Mouse (Mus musculus) heart, postnatal 0 days (tissue): Measurements from ENCODE around the gene Zfyve27. TPM values are rescaled to one million over a fixed set of nuclear protein-coding genes. Genes with fewer than 3 reads are reported as not detected.

Experiments used
- ATAC-seq: fragments of 200-750 bp; cut with Nextera tagmentation; 2 replicates; pipeline ENCODE4 v1.8.0; 2017; ENCODE audit warnings: low read depth, moderate number of reproducible peaks, moderate library complexity; ENCODE audit not compliant: insufficient read depth
- DNase-seq: peaks from one replicate; pipeline ENCODE4 v3.0.0-alpha.2; 2016; ENCODE audit warnings: low spot score
- H3K27ac ChIP-seq: fragments of 300-500 bp; sonication (generic); 2 replicates; pipeline ENCODE4 v1.5.1; 2014; ENCODE audit warnings: low read depth, mild to moderate bottlenecking
- H3K27me3 ChIP-seq: fragments of 300-500 bp; sonication (generic); 2 replicates; pipeline ENCODE4 v1.6.1; 2014; ENCODE audit warnings: low read length, mixed read lengths; ENCODE audit not compliant: control insufficient read depth, insufficient read depth
- H3K36me3 ChIP-seq: fragments of 300-500 bp; sonication (generic); replicated peaks from 2 replicates; pipeline ENCODE4 v1.6.1; 2014; ENCODE audit warnings: low read length, mixed read lengths; ENCODE audit not compliant: control insufficient read depth, insufficient read depth
- H3K4me1 ChIP-seq: fragments of 300-500 bp; sonication (generic); 2 replicates; pipeline ENCODE4 v1.6.1; 2014; ENCODE audit warnings: antibody characterized with exemption; ENCODE audit not compliant: control insufficient read depth, insufficient read depth
- H3K4me2 ChIP-seq: fragments of 300-500 bp; sonication (generic); 2 replicates; pipeline ENCODE4 v1.6.1; 2014; ENCODE audit warnings: low read depth, mild to moderate bottlenecking, low read length, moderate library complexity
- H3K4me3 ChIP-seq: fragments of 300-500 bp; sonication (generic); 2 replicates; pipeline ENCODE4 v1.5.1; 2014; ENCODE audit warnings: low read depth, low read length
- H3K9ac ChIP-seq: fragments of 300-500 bp; sonication (generic); replicated peaks from 2 replicates; pipeline ENCODE4 v1.6.1; 2014; ENCODE audit warnings: low read depth, low read length, mixed read lengths
- H3K9me3 ChIP-seq: fragments of 300-500 bp; sonication (generic); replicated peaks from 2 replicates; pipeline ENCODE4 v1.6.1; 2016; ENCODE audit warnings: low read length; ENCODE audit not compliant: control insufficient read depth
- CTCF ChIP-seq: IDR thresholded peaks from 2 replicates; pipeline ENCODE4 v1.5.1; 2016; ENCODE audit warnings: antibody characterized with exemption, control low read depth, low read depth
- EP300 ChIP-seq: IDR thresholded peaks from 2 replicates; pipeline ENCODE4 v1.6.1; 2016; ENCODE audit warnings: antibody characterized with exemption, low read depth
- WGBS: fragments of 180-500 bp; shearing (Covaris S2); extraction: QIAGEN DNeasy Blood & Tissue Kit; methylation state at CpG from one replicate; pipeline ENCODE4 v1.1.7; 2014; 5-methylcytosine and 5-hydroxymethylcytosine counted together
- polyA plus RNA-seq: library from polyadenylated mRNA; unstranded; fragments of >200 nt; fragmentation: Nextera tagmentation; extraction: Ambion mirVana; gene quantifications from 2 replicates; pipeline ENCODE4 v1.2.1, GENCODE M21; 2015
- total RNA-seq: library from RNA; depleted of rRNA; stranded (reverse); fragments of >200 nt; gene quantifications from 2 replicates; pipeline ENCODE4 v1.2.3, GENCODE M21; 2014; ENCODE audit warnings: low replicate concordance

Zfyve27 gene
- total and polyA plus RNA-seq, 2 experiments from 2014 or later: 18.3 to 27.2 TPM

GRCm38 (mm10) chr19:42144067-42144466 is 19.7 kb upstream of the Zfyve27 start:
- Histone ChIP-seq H3K9me3 (no peaks in the 10 kb centered on the region), H3K27ac (peak overlapping the region; percentile 49), H3K9ac (no peak overlapping the region), H3K4me2 (no peak overlapping the region), H3K4me3 (no peak overlapping the region), H3K36me3 (no peaks in the 10 kb centered on the region), H3K4me1 (peaks cover 5% of the 10 kb centered on the region), H3K27me3 (no peaks in the 10 kb centered on the region)
- 19% methylated on average over 6 of the region's 6 CpGs for WGBS
- peak; percentile 81 for DNase-seq
- TF ChIP-seq CTCF (no peak), EP300 (no peak)
- no peak; the same call in 1 of the 2 replicates for ATAC-seq

GRCm38 (mm10) chr19:42144541-42145167 is 19.1 kb upstream of the Zfyve27 start:
- Histone ChIP-seq H3K4me2 (no peak overlapping the region), H3K36me3 (no peaks in the 10 kb centered on the region), H3K4me1 (peaks cover 11% of the 10 kb centered on the region), H3K9ac (no peak overlapping the region), H3K27me3 (no peaks in the 10 kb centered on the region), H3K4me3 (no peak overlapping the region), H3K9me3 (no peaks in the 10 kb centered on the region), H3K27ac (peak overlapping the region; percentile 49; the same call in 1 of the 2 replicates)
- WGBS: 27% methylated on average over 8 of the region's 8 CpGs
- ATAC-seq (no peak), DNase-seq (peak; percentile 85)
- TF ChIP-seq EP300 (peak; percentile 39; the same call in 1 of the 2 replicates), CTCF (peak; percentile 68)

GRCm38 (mm10) chr19:42145210-42145609 is 18.5 kb upstream of the Zfyve27 start:
- 0 out of 2 replicates have a peak overlapping the region, but pooled peaks have one; percentile 30 for H3K27ac ChIP-seq
- WGBS: 46% methylated on average over 4 of the region's 4 CpGs

GRCm38 (mm10) chr19:42145731-42146130 is 18.0 kb upstream of the Zfyve27 start:
- Histone ChIP-seq H3K9ac (no peak overlapping the region), H3K27ac (no peak overlapping the region), H3K9me3 (no peaks in the 10 kb centered on the region), H3K36me3 (no peaks in the 10 kb centered on the region), H3K27me3 (no peaks in the 10 kb centered on the region), H3K4me3 (no peak overlapping the region), H3K4me2 (no peak overlapping the region), H3K4me1 (peaks cover 21% of the 10 kb centered on the region)
- no peak for TF ChIP-seq EP300
- TF ChIP-seq CTCF: no peak
- ATAC-seq (no peak), DNase-seq (no peak)
- WGBS: 91% methylated on average over 2 of the region's 2 CpGs

More at GRCm38 (mm10) chr19:42145210-42145609, 18.5 kb upstream of the Zfyve27 start:
- DNase-seq (no peak), ATAC-seq (no peak)
- Histone ChIP-seq H3K36me3 (no peaks in the 10 kb centered on the region), H3K9ac (no peak overlapping the region), H3K4me3 (no peak overlapping the region), H3K27me3 (no peaks in the 10 kb centered on the region), H3K4me2 (no peak overlapping the region), H3K9me3 (no peaks in the 10 kb centered on the region), H3K4me1 (peaks cover 16% of the 10 kb centered on the region)
- TF ChIP-seq CTCF (no peak), EP300 (no peak)

- Histone ChIP-seq H3K9me3 (no peaks in the 10 kb centered on the region), H3K4me3 (0 out of 2 replicates have a peak overlapping the region, but pooled peaks have one; percentile 68), H3K4me2 (peak overlapping the region; percentile 90; the same call in 1 of the 2 replicates), H3K27me3 (no peaks in the 10 kb centered on the region), H3K27ac (peak overlapping the region; percentile 87), H3K9ac (no peak overlapping the region), H3K4me1 (peaks cover 21% of the 10 kb centered on the region), H3K36me3 (no peaks in the 10 kb centered on the region)
- no peak for TF ChIP-seq CTCF
- no peak for TF ChIP-seq EP300
- no peak for ATAC-seq
- WGBS: 89% methylated on average over 9 of the region's 9 CpGs
- no peak for DNase-seq
Measured at GRCm38 (mm10) chr19:42146276-42147010, 17.3 kb upstream of the Zfyve27 start.
